Mouse (Mus musculus) ES-E14 (cell line): Measurements from ENCODE around the gene Sh3pxd2a.

Experiments used
- MAFK ChIP-seq: IDR thresholded peaks from 2 replicates; pipeline ENCODE4 v1.6.1; 2014; ENCODE audit warnings: mild to moderate bottlenecking, low read depth, low read length, inconsistent platforms; ENCODE audit not compliant: insufficient read depth
- ZC3H11A ChIP-seq: IDR thresholded peaks from 2 replicates; pipeline ENCODE4 v1.6.1; 2012; ENCODE audit warnings: low read depth, mild to moderate bottlenecking, inconsistent platforms, low read length, borderline replicate concordance

DNA sequence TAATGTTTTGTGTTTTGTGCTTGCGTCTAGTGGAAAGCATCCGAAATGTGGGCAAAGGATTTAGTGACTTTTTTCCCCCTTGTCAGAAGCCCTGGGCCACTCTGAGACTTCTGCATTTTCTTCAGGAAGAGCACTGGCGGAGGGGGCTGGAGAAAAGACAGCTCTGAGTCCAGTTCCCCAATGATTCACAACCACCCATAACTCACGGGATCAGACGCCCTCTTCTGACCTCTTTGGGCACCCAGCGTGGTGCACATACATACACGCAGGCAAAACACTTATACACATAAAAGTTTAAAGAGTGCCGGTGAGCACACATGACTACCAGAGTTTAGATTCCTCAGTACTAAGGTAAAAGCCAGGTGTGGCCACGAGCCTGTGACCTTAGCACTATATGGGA is 1.3 kb upstream of the Sh3pxd2a start:
- TF ChIP-seq ZC3H11A, result no peak
- TF ChIP-seq MAFK, result no peak
